Mouse (Mus musculus) embryo, embryonic 9.5 days (tissue): ENCODE results near the gene Adamtsl3.
A peak's percentile ranks its signal among the peaks of the same experiment; 100 is the strongest.

Experiments used
- DNase-seq: peaks from one replicate; pipeline ENCODE4 v3.0.0-alpha.2; 2017; ENCODE audit errors: extremely low spot score

Gene Adamtsl3

GRCm38 (mm10) chr7:82648353-82649080 lies 313.0 kb downstream of the Adamtsl3 start, which contains the start of the genes Saxo2 and Efl1:
Gene Saxo2, minus strand, starts transcription at chr7:82648528.
Gene Efl1, plus strand, starts transcription at chr7:82648614.
- DNase-seq = peak; percentile 94

DNA sequence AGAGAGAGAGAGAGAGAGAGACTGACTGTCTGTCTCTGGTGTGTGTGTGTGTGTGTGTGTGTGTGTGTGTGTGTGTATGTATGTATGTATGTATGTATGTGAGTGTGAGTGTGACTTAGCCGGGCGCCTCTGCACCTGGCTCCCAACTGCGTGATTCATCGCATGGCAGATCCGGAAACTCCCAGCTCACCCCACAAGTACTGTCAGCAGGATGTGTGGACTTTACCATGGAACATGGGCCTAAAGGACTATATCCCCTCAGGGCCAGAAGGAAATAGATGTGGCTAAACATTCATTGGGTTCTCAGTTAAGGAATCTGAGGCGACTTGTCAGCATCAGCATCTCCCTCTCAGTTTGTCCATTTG lies 313.6 kb downstream of the Adamtsl3 start:
- no peak for DNase-seq
